In genomic region chr10:93559786-93560185, GRCm38 (mm10) we compare ENCODE assay signal across 15 mouse cellular contexts. TPM values are rescaled to one million over a fixed set of nuclear protein-coding genes. Genes with fewer than 3 reads are reported as not detected.
A peak's percentile ranks its signal among the peaks of the same experiment; 100 is the strongest.
DNase-seq lines count a peak whose midpoint lies in the region; ATAC-seq and TF ChIP-seq lines count a peak whose summit lies in the region.
"Had no signal": no experiment of that assay in that cellular context is flagged by ENCODE, and none has a peak within 500 bp of the region (broad histone marks: within the 10 kb centered on the region; RNA-seq: fewer than 3 reads in every experiment).

No protein-coding gene starts in this region.

- no peak overlapping the region for H3K4me2 ChIP-seq in heart, embryonic 12.5 days
- H3K4me2 ChIP-seq: embryonic facial prominence, embryonic 15.5 days; forebrain, embryonic 15.5 days; limb, embryonic 12.5 days had no signal

- 0 out of 2 replicates have a peak, but pooled peaks cover 3% of the 10 kb centered on the region for H3K9me3 ChIP-seq in heart, embryonic 12.5 days (replicated peaks)
- H3K9me3 ChIP-seq: embryonic facial prominence, embryonic 15.5 days; forebrain, embryonic 15.5 days; limb, embryonic 12.5 days had no signal

- TF ChIP-seq POLR2A in heart, adult 2 months (IDR thresholded peaks at IDR 0.05; ENCODE audit: insufficient read depth, low read depth, low read length) = no peak

- ATAC-seq in heart, embryonic 12.5 days (ENCODE audit: insufficient number of reproducible peaks, low FRiP score) = peak; percentile 39; the same call in 1 of the 2 replicates
- ATAC-seq: forebrain, embryonic 15.5 days; inflammation-experienced regulatory T-cells, adult 6 months had no signal

- no peak overlapping the region for H3K9ac ChIP-seq in heart, embryonic 12.5 days
- no peak overlapping the region for H3K9ac ChIP-seq in heart, adult 2 months (ENCODE audit: low read depth, low read length)
- H3K9ac ChIP-seq: embryonic facial prominence, embryonic 15.5 days; forebrain, embryonic 15.5 days; limb, embryonic 12.5 days had no signal

- 36% methylated on average over 9 of the region's 9 CpGs for WGBS in heart, embryonic 12.5 days
- 57% methylated on average over 9 of the region's 9 CpGs for WGBS in heart, adult 2 months

- no peak for TF ChIP-seq CTCF in heart, adult 2 months (IDR thresholded peaks at IDR 0.05)

- H3K4me1 ChIP-seq in heart, embryonic 12.5 days (replicated peaks) = 0 out of 2 replicates have a peak, but pooled peaks cover 2% of the 10 kb centered on the region
- H3K4me1 ChIP-seq in heart, adult 2 months (ENCODE audit: control insufficient read depth, insufficient read depth, low read length) = no peaks in the 10 kb centered on the region
- H3K4me1 ChIP-seq: embryonic facial prominence, embryonic 15.5 days; forebrain, embryonic 15.5 days; limb, embryonic 12.5 days had no signal

- H3K36me3 ChIP-seq in heart, embryonic 12.5 days = no peaks in the 10 kb centered on the region
- H3K36me3 ChIP-seq in heart, adult 2 months (ENCODE audit: control insufficient read depth, insufficient read depth, low read length) = no peaks in the 10 kb centered on the region
- H3K36me3 ChIP-seq: embryonic facial prominence, embryonic 15.5 days; forebrain, embryonic 15.5 days; limb, embryonic 12.5 days had no signal

- 0 out of 2 replicates have a peak, but pooled peaks cover 3% of the 10 kb centered on the region for H3K27me3 ChIP-seq in heart, embryonic 12.5 days (replicated peaks)
- H3K27me3 ChIP-seq in heart, adult 2 months (ENCODE audit: control insufficient read depth, insufficient read depth, low read length) = no peaks in the 10 kb centered on the region
- H3K27me3 ChIP-seq: embryonic facial prominence, embryonic 15.5 days; forebrain, embryonic 15.5 days; limb, embryonic 12.5 days had no signal

- no peak overlapping the region for H3K27ac ChIP-seq in heart, embryonic 12.5 days (ENCODE audit: poor library complexity, severe bottlenecking)
- H3K27ac ChIP-seq in heart, adult 2 months = no peak overlapping the region
- H3K27ac ChIP-seq: embryonic facial prominence, embryonic 15.5 days; forebrain, embryonic 15.5 days; limb, embryonic 12.5 days had no signal

- H3K79me2 ChIP-seq in heart, adult 2 months (replicated peaks; ENCODE audit: control insufficient read depth, insufficient read depth, low read length) = no peaks in the 10 kb centered on the region

- intact Hi-C loops in heart, adult 2 months (cut with DNase I) = no loop called here

- H3K4me3 ChIP-seq in heart, embryonic 12.5 days = no peak overlapping the region
- H3K4me3 ChIP-seq in heart, adult 2 months = no peak overlapping the region
- H3K4me3 ChIP-seq: embryonic facial prominence, embryonic 15.5 days; forebrain, embryonic 15.5 days; limb, embryonic 12.5 days had no signal

- no peak for TF ChIP-seq EP300 in heart, adult 2 months (IDR thresholded peaks at IDR 0.05; ENCODE audit: insufficient read depth, low read depth, low read length)

- DNase-seq in heart, adult 2 months = no peak
- peak; percentile 14 for DNase-seq in retina, postnatal 1 day
- DNase-seq in retina, embryonic 14.5 days (ENCODE audit: low spot score) = no peak
- DNase-seq in liver = peak; percentile 16
- DNase-seq in spleen, postnatal 14 days (ENCODE audit: low spot score in 2 of 2) = no peak
- DNase-seq in urinary bladder, adult 18-20 months (ENCODE audit: low spot score in 2 of 2) = no peak
- DNase-seq in urinary bladder, postnatal 10 days (ENCODE audit: low spot score) = no peak
- DNase-seq: gastrocnemius, postnatal 25 days; heart, postnatal 4 days; layer of hippocampus, adult 9-11 months had no signal

RNA-seq across cellular contexts. Expression of gene Ccdc38, which starts 19.4 kb away (rescaled TPM):
- polyA plus RNA-seq in heart, embryonic 12.5 days (2016; fragmentation: Nextera tagmentation; extraction: Ambion mirVana) = 0.21 and 0.26 TPM in 2 replicates
- total RNA-seq in heart, adult 2 months (2021) = not detected
- polyA plus RNA-seq in heart, adult 2 months (2012; rRNA removed) = not detected in 2 replicates
- total RNA-seq: gastrocnemius, postnatal 25 days; heart, postnatal 4 days had no signal

RNA-seq across cellular contexts. Expression of gene Amdhd1, which starts 20.0 kb away (rescaled TPM):
- 0.22 and 0.51 TPM in 2 replicates for polyA plus RNA-seq in heart, embryonic 12.5 days (2016; fragmentation: Nextera tagmentation; extraction: Ambion mirVana)
- not detected for total RNA-seq in heart, adult 2 months (2021)
- 0.06 and 0.12 TPM in 2 replicates for polyA plus RNA-seq in heart, adult 2 months (2012; rRNA removed)
- total RNA-seq: gastrocnemius, postnatal 25 days had no signal
- polyA plus RNA-seq: forebrain, embryonic 15.5 days had no signal

RNA-seq across cellular contexts. Expression of gene Snrpf, which starts 29.7 kb away (rescaled TPM):
- polyA plus RNA-seq in heart, embryonic 12.5 days (2016; fragmentation: Nextera tagmentation; extraction: Ambion mirVana) = 84.8 and 85.4 TPM in 2 replicates
- total RNA-seq in heart, adult 2 months (2021) = 10 to 100 TPM in 1 of 2 experiments, 1 to 10 TPM in 1; 9.6 to 11.3 TPM
- polyA plus RNA-seq in heart, adult 2 months (2012; rRNA removed) = 17.7 and 20.5 TPM in 2 replicates

Comparison
In these comparisons a context has a peak if more than half of its experiments do, and no peak if none do; other contexts are left out.
1. DNase-seq: peak in retina, postnatal 1 day (single experiment) and liver (single experiment); none in heart, adult 2 months (0 of 2), retina, embryonic 14.5 days (single experiment), spleen, postnatal 14 days (0 of 2), urinary bladder, adult 18-20 months (0 of 2) and urinary bladder, postnatal 10 days (single experiment).